In genomic region chr2:71374275-71375155, GRCm38 (mm10) we compare ENCODE assay signal across 17 mouse cellular contexts. TPM values are rescaled to one million over a fixed set of nuclear protein-coding genes. Genes with fewer than 3 reads are reported as not detected.
A peak's percentile ranks its signal among the peaks of the same experiment; 100 is the strongest.
DNase-seq lines count a peak whose midpoint lies in the region; ATAC-seq and TF ChIP-seq lines count a peak whose summit lies in the region.
"Had no signal": no experiment of that assay in that cellular context is flagged by ENCODE, and none has a peak within 500 bp of the region (broad histone marks: within the 10 kb centered on the region; RNA-seq: fewer than 3 reads in every experiment).

No protein-coding gene starts in this region.

- no peaks in the 10 kb centered on the region for H3K9me3 ChIP-seq in heart, postnatal 0 days (replicated peaks; ENCODE audit: control insufficient read depth, low read length)
- H3K9me3 ChIP-seq in heart, embryonic 11.5 days (replicated peaks; ENCODE audit: control insufficient read depth, low read length) = no peaks in the 10 kb centered on the region
- H3K9me3 ChIP-seq in midbrain, embryonic 10.5 days (replicated peaks) = no peaks in the 10 kb centered on the region
- H3K9me3 ChIP-seq: forebrain, embryonic 12.5 days; hindbrain, embryonic 13.5 days; midbrain, embryonic 15.5 days; neural tube, embryonic 15.5 days had no signal

- H3K4me3 ChIP-seq in heart, postnatal 0 days (ENCODE audit: low read depth, low read length) = no peak overlapping the region
- no peak overlapping the region for H3K4me3 ChIP-seq in heart, embryonic 11.5 days (ENCODE audit: low read depth, low read length)
- H3K4me3 ChIP-seq in midbrain, embryonic 10.5 days = no peak overlapping the region
- H3K4me3 ChIP-seq: forebrain, embryonic 12.5 days; hindbrain, embryonic 13.5 days; midbrain, embryonic 15.5 days; neural tube, embryonic 15.5 days had no signal

- TF ChIP-seq CTCF in heart, postnatal 0 days (IDR thresholded peaks at IDR 0.05; ENCODE audit: low read depth) = no peak

- 40% methylated on average over 8 of the region's 8 CpGs for WGBS in heart, postnatal 0 days
- WGBS in heart, embryonic 11.5 days (ENCODE audit: insufficient replicate concordance) = 59% methylated on average over 8 of the region's 8 CpGs
- WGBS in midbrain, embryonic 10.5 days = 86% methylated on average over 8 of the region's 8 CpGs

- H3K4me1 ChIP-seq in heart, postnatal 0 days (ENCODE audit: control insufficient read depth, insufficient read depth) = 0 out of 2 replicates have a peak, but pooled peaks cover 6% of the 10 kb centered on the region
- H3K4me1 ChIP-seq in heart, embryonic 11.5 days (ENCODE audit: control insufficient read depth, insufficient read depth, low read length) = no peaks in the 10 kb centered on the region
- no peaks in the 10 kb centered on the region for H3K4me1 ChIP-seq in midbrain, embryonic 10.5 days
- H3K4me1 ChIP-seq: forebrain, embryonic 12.5 days; hindbrain, embryonic 13.5 days; midbrain, embryonic 15.5 days; neural tube, embryonic 15.5 days had no signal

- H3K27ac ChIP-seq in heart, postnatal 0 days (ENCODE audit: low read depth) = peak overlapping the region; percentile 52
- H3K27ac ChIP-seq in heart, embryonic 11.5 days (ENCODE audit: low read depth, low read length) = no peak overlapping the region
- no peak overlapping the region for H3K27ac ChIP-seq in midbrain, embryonic 10.5 days (replicated peaks)
- H3K27ac ChIP-seq: forebrain, embryonic 12.5 days; hindbrain, embryonic 13.5 days; midbrain, embryonic 15.5 days; neural tube, embryonic 15.5 days had no signal

- 0 out of 2 replicates have a peak overlapping the region, but pooled peaks have one; percentile 20 for H3K9ac ChIP-seq in heart, postnatal 0 days (replicated peaks; ENCODE audit: low read depth, low read length)
- no peak overlapping the region for H3K9ac ChIP-seq in heart, embryonic 11.5 days (ENCODE audit: low read depth, low read length)
- H3K9ac ChIP-seq: forebrain, embryonic 12.5 days; hindbrain, embryonic 13.5 days; midbrain, embryonic 15.5 days; neural tube, embryonic 15.5 days had no signal

- H3K27me3 ChIP-seq in heart, postnatal 0 days (ENCODE audit: control insufficient read depth, insufficient read depth, low read length) = no peaks in the 10 kb centered on the region
- no peaks in the 10 kb centered on the region for H3K27me3 ChIP-seq in heart, embryonic 11.5 days (ENCODE audit: control insufficient read depth, insufficient read depth, low read length)
- no peaks in the 10 kb centered on the region for H3K27me3 ChIP-seq in midbrain, embryonic 10.5 days (ENCODE audit: low read depth, poor library complexity, severe bottlenecking)
- H3K27me3 ChIP-seq: hindbrain, embryonic 13.5 days; midbrain, embryonic 15.5 days; neural tube, embryonic 15.5 days had no signal

- no peaks in the 10 kb centered on the region for H3K36me3 ChIP-seq in heart, postnatal 0 days (replicated peaks; ENCODE audit: control insufficient read depth, insufficient read depth, low read length)
- H3K36me3 ChIP-seq in heart, embryonic 11.5 days (ENCODE audit: control insufficient read depth, insufficient read depth, low read length) = no peaks in the 10 kb centered on the region
- no peaks in the 10 kb centered on the region for H3K36me3 ChIP-seq in midbrain, embryonic 10.5 days
- H3K36me3 ChIP-seq: forebrain, embryonic 12.5 days; hindbrain, embryonic 13.5 days; midbrain, embryonic 15.5 days; neural tube, embryonic 15.5 days had no signal

- TF ChIP-seq EP300 in heart, postnatal 0 days (IDR thresholded peaks at IDR 0.05; ENCODE audit: low read depth) = no peak

- H3K4me2 ChIP-seq in heart, postnatal 0 days (ENCODE audit: low read depth, low read length) = peak overlapping the region; percentile 30
- H3K4me2 ChIP-seq in heart, embryonic 11.5 days = no peak overlapping the region
- H3K4me2 ChIP-seq: forebrain, embryonic 12.5 days; hindbrain, embryonic 13.5 days; midbrain, embryonic 15.5 days; neural tube, embryonic 15.5 days had no signal

- no peak for DNase-seq in heart, postnatal 0 days (ENCODE audit: low spot score)
- DNase-seq in c-Kit-positive CD71-positive TER-119-negative erythroid progenitor cells, embryonic 14.5 days (ENCODE audit: low read depth) = peak; percentile 68
- DNase-seq in fat pad, adult 2 months (ENCODE audit: extremely low read depth, low read depth, low spot score) = peak; percentile 55
- no peak for DNase-seq in adrenal gland, adult 18-20 months (ENCODE audit: low spot score in 2 of 2)
- no peak for DNase-seq in midbrain, embryonic 10.5 days (ENCODE audit: low spot score)
- DNase-seq in cerebellum, postnatal 14 days = no peak
- DNase-seq: cerebellum, adult 9-10 months; gastrocnemius, postnatal 25 days; kidney, adult 18-20 months; lung, postnatal 14 days; right cerebral cortex, postnatal 4 days had no signal

- no peak for ATAC-seq in heart, postnatal 0 days (ENCODE audit: insufficient read depth, low read depth)
- no peak for ATAC-seq in heart, embryonic 11.5 days (replicated peaks; ENCODE audit: insufficient number of reproducible peaks, low FRiP score, low TSS enrichment)
- peak; percentile 87 for ATAC-seq in megakaryocyte-erythroid progenitor cell, adult 5-6 weeks (replicated peaks; ENCODE audit: low FRiP score, low TSS enrichment, poor library complexity, severe bottlenecking)
- ATAC-seq: midbrain, embryonic 15.5 days had no signal

RNA-seq across cellular contexts. Expression of gene Slc25a12, which starts 7.0 kb away (rescaled TPM):
- total RNA-seq in heart, postnatal 0 days (2014; rRNA removed; ENCODE audit: low replicate concordance) = 155 and 270 TPM in 2 replicates
- 135 and 159 TPM in 2 replicates for polyA plus RNA-seq in heart, postnatal 0 days (2015; fragmentation: Nextera tagmentation; extraction: Ambion mirVana)
- polyA plus RNA-seq in heart, embryonic 11.5 days (2014; fragmentation: Nextera tagmentation; extraction: Ambion mirVana) = 86.9 and 94.7 TPM in 2 replicates
- 26.8 and 42.7 TPM in 2 replicates for total RNA-seq in megakaryocyte-erythroid progenitor cell, adult 5-6 weeks (2014; fragmentation: Nextera tagmentation)
- total RNA-seq in megakaryocyte-erythroid progenitor cell, adult 5-6 weeks (2017) = 21.2 and 42.3 TPM in 2 replicates
- total RNA-seq in adrenal gland, adult 18-20 months (2021) = 10 to 100 TPM; 43.0 to 78.8 TPM
- 30.0 and 35.2 TPM in 2 replicates for polyA plus RNA-seq in midbrain, embryonic 10.5 days (2016; fragmentation: Nextera tagmentation; extraction: Ambion mirVana)

RNA-seq across cellular contexts. Expression of gene Hat1, which starts 14.2 kb away (rescaled TPM):
- 27.2 and 33.0 TPM in 2 replicates for total RNA-seq in heart, postnatal 0 days (2014; rRNA removed; ENCODE audit: low replicate concordance)
- polyA plus RNA-seq in heart, postnatal 0 days (2015; fragmentation: Nextera tagmentation; extraction: Ambion mirVana) = 66.5 and 69.9 TPM in 2 replicates
- polyA plus RNA-seq in heart, embryonic 11.5 days (2014; fragmentation: Nextera tagmentation; extraction: Ambion mirVana) = 140 and 144 TPM in 2 replicates
- total RNA-seq in megakaryocyte-erythroid progenitor cell, adult 5-6 weeks (2014; fragmentation: Nextera tagmentation) = 129 and 155 TPM in 2 replicates
- 232 and 241 TPM in 2 replicates for total RNA-seq in megakaryocyte-erythroid progenitor cell, adult 5-6 weeks (2017)
- total RNA-seq in adrenal gland, adult 18-20 months (2021) = 10 to 100 TPM; 22.2 to 26.9 TPM
- 203 and 243 TPM in 2 replicates for polyA plus RNA-seq in midbrain, embryonic 10.5 days (2016; fragmentation: Nextera tagmentation; extraction: Ambion mirVana)

Comparison
In these comparisons a context has a peak if more than half of its experiments do, and no peak if none do; other contexts are left out.
1. DNase-seq: peak in c-Kit-positive CD71-positive TER-119-negative erythroid progenitor cells, embryonic 14.5 days (single experiment) and fat pad, adult 2 months (single experiment); none in heart, postnatal 0 days (single experiment), adrenal gland, adult 18-20 months (0 of 2), midbrain, embryonic 10.5 days (single experiment) and cerebellum, postnatal 14 days (0 of 2).